Mouse (Mus musculus) lung, postnatal 4 days (tissue): ENCODE data around the gene Slc39a3.
"Not testable (repeated sequence)": the region's sequence is repeated elsewhere in the genome, so short reads cannot be mapped to it uniquely, and the experiment has no call there.

Experiments
- DNase-seq, 2 experiments: peaks; one replicate each; pipeline ENCODE4 v3.0.0; 2021

Gene Slc39a3

DNA sequence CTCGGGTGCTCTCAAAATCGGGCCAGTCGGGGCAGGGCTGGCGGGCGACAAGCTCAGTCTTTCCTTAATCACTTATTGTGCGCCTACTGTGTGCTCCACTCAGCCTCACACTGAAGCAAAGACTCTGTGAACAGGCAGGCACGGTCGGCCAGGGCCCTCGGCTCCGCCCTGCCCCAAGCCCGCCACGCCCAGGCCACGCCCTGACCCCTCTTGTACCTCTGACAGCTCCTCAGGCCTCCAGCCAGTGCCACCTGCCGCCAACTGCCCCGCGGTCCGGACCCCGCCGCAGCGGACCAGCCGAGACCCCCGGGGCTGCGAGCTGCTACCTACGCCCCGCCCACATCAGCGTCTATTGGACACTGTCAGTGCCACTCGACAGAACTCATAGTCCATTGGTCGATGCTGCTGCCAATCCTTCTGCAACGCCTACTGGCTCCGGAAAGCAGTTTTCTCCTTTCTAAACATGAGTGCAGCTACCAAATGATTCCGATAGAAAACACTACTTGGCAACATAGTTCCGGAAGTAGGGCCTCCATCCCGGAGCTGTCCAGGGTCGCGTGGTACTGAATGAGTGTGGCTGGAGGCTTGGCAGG lies at the start of gene Slc39a3:
Gene Slc39a3 (minus strand): TSS at position 439 of the 593 bp plus-strand sequence.
- peak; percentile 99 to 100 for DNase-seq

GRCm38 (mm10) chr10:81087021-81087420 lies 49.8 kb upstream of the Slc39a3 start:
- DNase-seq, result no peak

DNA sequence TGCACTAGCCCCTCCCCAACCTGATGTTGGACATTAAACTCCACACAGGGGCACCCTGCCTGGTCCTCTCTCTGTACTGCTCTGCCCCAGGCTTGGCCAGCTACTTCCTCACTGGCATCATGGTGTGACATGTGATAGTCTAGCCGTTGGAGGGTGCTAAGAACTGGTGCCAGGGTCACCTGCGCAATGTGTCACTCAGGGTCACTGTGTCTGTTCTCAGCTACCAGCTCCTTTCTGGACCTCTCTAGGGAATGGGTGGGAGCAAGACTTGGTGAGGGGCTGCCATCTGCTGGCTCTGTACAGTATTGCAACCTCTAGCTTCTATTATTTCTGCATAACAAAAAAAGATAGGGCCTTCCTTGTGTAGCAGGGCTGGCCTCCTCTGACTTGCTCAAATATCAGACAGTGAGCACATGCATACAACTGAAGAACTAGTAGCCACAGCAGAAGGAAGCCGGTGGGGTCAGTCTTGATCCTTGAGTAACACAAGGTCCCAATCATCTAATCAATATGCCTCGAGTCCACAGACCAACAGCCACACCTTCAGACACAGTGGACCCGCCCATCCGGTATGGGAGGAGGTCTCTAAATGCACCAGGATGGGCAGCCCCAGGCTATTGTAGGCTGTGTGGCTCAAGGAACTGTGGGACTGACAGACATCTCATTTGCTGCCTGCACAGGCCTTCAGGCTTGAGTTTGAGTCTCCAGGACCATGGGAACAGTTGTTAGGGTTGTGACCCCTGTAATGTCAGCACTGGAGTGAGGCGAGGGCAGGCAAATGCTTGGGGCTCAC lies 45.1 kb upstream of the Slc39a3 start:
- DNase-seq, result peak in 1 of 2 experiments; percentile 83

DNA sequence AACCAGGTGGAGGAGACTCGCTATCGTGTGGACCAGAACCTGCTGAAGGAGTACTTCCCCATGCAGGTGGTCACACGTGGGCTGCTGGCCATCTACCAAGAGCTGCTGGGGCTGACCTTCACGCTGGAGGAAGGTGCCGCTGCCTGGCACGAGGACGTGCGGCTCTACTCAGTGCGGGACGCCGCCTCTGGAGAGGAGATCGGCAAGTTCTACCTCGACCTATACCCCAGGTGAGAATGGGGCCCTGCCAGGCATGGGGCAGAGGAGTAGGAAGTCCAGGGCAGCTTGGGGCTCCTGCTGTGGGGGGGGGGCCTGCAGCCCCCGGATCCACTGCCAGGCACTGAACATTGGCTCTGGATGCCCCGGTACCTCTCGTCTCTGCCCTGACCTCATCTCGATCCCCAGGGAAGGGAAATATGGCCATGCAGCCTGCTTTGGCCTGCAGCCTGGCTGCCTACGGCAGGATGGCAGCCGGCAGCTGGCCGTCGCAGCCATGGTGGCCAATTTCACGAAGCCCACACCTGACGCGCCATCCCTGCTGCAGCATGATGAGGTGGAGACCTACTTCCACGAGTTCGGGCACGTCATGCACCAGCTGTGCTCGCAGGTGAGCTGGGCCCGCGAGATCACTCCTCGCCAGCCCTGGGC lies 42.9 kb upstream of the Slc39a3 start:
- no peak for DNase-seq

DNA sequence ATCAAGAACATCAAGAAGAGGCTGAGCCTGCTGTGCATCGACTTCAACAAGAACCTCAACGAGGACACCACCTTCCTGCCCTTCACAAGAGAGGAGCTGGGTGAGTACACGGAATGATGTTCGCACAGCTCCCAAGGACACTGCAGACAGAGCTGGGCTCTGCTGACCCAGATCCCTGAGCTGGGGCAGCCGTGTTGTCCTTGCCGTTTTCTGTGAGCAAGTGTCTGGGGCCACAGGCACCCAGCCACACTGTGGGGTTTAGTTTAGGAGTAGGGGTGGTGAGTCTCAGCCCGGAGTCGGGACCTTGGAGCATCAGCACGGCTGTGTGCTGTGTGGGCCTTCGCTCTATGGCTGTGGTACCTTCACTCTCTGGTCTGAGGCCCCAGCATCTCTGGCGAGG lies 40.7 kb upstream of the Slc39a3 start:
- no peak for DNase-seq

DNA sequence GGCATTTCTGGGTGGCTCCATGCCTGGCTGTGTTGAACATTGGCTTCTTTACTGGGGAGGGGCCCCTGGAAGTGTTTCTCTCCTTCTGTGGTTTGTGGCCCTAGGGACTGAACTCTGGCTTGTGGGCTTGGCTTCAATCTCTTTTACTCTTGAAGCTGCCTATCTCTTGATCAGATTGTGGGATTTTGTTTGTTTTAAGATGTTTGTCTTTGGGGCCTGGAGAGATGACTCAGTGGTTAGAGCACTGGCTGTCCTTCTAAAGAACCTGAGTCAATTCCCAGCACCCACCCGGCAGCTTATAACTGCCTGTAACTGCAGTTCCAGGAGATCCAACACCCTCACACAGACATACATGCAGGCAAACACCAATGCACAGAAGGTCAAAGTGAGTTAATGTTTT lies 39.1 kb upstream of the Slc39a3 start:
- no peak for DNase-seq

DNA sequence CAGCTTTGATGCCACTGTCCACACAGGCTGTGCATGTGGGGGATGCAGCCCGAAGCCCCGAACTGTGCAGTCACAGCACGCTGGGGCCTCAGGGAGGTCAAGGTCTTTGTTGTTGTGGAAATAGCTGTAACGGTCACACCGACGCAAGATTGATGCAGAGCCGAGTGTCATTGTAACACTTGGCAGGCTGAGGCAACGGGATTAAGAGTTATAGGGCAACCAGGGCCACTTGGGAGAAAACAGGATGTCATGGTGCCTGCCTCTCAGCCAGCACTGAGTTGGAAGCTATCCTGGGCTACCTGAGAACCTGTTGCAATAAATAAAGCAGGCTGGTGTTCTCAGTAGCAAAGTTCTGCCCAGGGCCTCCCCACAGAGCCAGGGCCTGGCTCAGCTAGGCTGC lies 38.5 kb upstream of the Slc39a3 start:
- no peak for DNase-seq

DNA sequence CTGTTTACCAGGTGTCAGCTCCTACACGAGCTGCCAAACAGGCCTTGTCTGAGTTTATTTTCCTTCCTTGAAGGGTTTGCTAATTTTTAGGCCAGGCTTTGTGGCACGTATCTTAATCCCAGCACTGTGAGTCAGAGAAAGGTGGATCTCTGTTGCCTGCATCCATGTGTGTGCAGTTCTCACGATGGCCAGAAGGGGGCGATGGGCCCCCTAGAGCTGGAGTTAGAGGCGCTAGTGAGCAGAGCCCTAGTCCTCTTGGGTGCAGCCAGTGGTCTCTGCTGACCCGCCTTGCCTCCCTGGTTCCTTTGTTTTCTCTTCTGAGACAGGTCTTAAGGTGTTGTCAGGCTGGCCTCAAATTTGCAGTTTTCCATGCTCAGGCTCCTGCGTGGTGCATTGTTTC lies 36.2 kb upstream of the Slc39a3 start:
- DNase-seq, result no peak

DNA sequence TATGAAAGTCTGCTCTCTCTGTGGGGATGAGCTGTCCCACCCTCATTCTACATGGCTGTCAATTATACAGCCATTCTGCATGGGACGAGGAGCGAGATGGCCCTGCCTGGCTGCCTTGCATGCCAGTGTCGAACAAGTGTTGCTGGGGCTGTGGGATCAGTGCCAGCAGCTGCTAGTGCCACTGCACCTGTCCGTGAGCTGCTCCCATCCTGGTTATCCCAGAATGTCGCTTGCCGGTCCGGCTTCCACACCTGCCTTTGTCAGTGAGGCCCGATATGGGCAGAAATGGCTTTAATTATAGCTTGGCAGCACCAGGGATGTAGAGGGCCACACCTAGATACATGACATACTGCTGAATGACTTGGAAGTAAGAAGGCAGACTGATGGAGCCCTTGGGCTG lies 35.1 kb upstream of the Slc39a3 start:
- no peak for DNase-seq

- peak; percentile 98 to 99 for DNase-seq
These were observed 32.6 kb upstream of the Slc39a3 start, which contains the start of gene Thop1 for GRCm38 (mm10) chr10:81069836-81070235. TSS of gene Thop1 (plus strand) at chr10:81070035.

DNA sequence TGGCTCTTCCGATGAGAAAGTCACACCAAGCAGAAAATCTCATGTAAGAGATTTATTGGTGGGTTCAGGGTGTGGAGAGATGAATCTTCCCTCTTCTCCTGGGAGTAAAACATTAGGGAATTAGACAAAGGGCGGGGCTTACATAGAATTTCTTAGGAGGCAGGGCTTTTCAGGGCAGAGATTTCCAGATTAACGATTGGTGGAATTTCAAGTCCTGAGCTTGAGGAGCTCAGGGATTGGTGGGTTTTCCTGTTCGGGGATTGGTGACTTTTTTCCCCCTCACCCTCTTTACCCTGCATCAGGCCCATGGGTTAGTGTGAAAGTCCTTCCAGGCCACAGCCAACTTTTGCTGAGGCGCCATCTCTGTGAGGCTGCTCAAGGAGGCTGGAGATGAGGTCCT lies 31.5 kb upstream of the Slc39a3 start:
- DNase-seq, result no peak

DNA sequence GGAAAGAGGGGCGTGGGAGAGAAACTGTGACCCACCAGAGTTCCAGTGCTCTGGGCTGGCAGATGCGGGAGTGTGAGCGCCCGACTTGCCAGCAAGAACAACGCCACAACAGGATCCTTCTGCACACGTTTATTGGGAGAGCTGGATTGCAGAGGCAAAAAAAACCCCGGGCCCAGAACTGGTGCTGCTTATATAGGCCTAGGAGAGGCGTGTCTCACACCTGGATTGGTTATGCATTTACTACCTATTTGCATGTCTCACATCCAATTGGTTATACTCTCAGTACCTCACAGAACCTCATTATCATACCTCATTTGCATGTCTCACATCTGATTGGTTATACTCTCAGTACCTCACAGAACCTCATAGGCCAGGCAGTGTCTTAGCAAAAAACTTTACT lies 27.3 kb upstream of the Slc39a3 start:
- DNase-seq, result not testable (repeated sequence)

GRCm38 (mm10) chr10:81062710-81063109 lies 25.5 kb upstream of the Slc39a3 start:
- peak in 1 of 2 experiments; percentile 26 for DNase-seq

DNA sequence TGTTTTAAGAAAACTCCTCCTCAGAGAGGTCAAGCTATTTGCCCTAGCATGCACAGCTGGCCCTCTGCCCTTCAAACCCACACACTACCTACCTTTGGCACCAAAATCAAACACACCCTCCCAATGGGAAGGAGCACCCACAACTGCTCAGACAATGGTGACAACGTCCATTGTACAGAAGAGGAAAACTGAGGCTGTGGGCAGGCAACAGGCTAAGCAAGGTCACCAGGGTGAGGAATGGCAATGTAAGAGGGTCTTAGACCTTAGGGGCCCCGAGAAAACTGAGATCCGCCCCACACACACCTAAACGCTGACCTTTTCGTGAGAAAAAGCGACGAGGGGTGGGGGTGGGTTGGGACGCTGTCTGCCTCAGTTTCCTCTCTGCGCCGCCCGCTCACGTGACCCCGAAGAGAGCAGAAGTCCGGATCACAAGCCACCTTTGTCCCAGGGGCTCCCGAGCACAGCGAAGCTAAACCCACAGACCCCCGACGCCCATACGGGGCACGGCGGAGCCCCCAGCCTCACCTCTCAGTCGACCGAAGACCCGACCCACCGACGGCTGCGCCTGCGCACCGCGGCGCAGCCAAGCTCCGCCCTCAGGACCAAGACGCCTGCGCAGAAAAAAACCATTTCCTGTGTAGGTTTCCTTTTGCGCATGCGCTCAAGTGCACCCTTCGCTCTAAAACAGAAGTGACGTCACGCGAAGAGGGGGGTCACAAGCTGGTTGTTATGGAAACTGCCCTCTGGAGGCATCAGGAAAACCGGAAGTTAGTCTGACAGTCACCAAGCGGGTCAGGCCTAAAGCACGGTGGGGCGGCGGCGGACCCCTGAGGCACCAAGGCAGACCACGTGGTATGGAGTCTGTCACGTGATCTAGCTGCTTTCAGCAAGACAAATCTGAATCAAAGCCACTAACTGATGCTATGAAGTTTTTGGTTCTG lies 22.6 kb upstream of the Slc39a3 start, which contains the start of gene Sgta:
Gene Sgta (minus strand): TSS at position 579 of the 941 bp plus-strand sequence.
- peak; percentile 99 for DNase-seq

DNA sequence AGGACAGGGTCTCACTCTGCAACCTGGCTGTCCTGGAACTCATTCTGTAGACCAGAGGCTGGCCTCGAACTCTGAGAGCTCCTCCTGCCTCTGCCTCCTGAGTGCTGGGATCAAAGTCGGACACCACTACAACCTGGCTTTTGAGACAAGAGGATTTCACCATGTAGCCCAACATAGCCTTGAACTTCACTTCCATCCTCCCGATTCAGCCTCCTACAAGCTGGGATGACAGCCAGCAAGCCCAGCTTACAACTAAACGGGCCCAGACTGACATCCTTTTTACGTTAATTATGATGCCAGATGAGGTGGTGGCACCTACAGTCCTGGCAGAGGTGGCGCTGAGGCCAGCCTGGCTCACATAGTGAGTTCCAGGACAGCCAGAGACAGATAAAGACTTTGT lies 21.7 kb upstream of the Slc39a3 start:
- no peak for DNase-seq

GRCm38 (mm10) chr10:81057406-81058130 lies 20.3 kb upstream of the Slc39a3 start:
- DNase-seq, result no peak

- DNase-seq, result not testable (repeated sequence)
These were observed 18.6 kb upstream of the Slc39a3 start for GRCm38 (mm10) chr10:81055802-81056340.

DNA sequence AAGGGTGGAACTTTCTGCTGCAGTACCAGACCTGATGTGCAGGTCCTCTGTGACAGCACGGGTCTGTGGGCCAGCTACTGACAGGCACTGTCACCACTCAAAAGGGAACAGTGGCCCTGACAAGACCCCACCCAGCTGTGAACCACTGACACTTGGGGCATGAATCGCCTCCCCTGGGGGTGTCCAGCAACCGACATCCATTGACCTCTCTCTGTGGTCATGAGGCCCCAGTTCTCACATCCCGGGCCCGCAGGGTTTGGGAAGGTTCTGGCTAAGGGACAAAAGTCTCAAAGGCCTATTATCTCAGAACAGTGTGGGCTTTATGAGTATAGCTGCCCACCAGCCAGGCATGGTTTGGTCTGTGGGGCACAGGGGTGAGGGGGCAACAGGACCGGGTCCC lies 17.9 kb upstream of the Slc39a3 start:
- no peak for DNase-seq

DNA sequence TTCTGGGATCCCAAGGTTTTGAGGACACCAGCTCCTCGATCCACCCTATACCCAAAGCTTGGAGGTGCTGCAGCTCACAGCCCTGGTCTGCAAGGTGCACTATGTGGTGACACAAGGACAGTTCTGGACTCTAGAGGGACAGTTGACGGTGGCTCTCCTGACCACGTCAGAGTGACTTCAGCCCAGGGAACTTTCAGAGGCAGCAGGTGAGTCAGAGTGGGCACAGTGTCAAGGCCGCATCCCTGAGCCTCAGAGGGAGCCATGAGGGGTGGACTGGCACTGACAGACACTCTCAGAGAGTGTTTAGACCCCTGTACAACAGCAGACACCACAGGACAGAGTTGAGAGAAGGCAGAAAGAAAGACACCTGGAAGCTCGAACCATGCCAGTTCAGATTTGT lies 15.4 kb upstream of the Slc39a3 start:
- no peak for DNase-seq

DNA sequence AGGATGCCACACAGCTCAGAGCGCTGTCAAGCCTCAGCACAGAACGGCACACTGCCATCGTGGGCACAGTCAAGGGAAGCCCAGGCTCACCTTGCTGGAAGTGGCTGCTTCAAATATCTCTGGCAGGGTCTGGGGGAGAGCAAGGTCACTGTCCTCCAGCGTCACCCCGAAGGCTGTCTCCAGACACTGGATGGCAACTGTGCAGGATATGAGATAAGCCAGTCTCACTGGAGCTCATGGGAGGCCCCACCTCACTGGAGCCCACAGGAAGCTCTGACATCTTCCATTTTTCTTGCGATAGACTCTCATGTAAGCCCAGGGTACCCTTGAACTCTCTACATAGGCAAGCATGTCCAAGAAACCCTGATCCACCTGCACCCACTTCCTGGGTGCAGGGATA lies 13.9 kb upstream of the Slc39a3 start:
- DNase-seq, result no peak

- DNase-seq, result peak in 1 of 2 experiments; percentile 31
These were observed 13.4 kb upstream of the Slc39a3 start for GRCm38 (mm10) chr10:81050645-81051044.

DNA sequence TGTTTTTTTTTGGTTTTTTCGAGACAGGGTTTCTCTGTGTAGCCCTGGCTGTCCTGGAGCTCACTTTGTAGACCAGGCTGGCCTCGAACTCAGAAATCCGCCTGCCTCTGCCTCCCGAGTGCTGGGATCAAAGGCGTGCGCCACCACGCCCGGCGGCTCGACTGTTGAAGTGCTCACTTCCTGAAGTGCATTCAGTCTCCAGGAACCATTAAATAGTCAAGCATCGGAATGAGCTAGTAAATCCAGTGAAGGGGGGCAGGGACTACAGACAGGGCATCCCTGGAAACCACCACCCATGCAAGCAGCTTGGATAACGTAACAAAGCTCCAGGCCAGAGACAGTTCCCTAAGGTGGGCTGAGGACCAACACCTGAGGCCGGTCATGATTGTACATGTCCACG lies 8.0 kb upstream of the Slc39a3 start:
- DNase-seq, result not testable (repeated sequence)
